Mouse (Mus musculus) lung, postnatal 0 days (tissue): ENCODE data around the gene Actr2.

Experiments used
- CTCF ChIP-seq: IDR thresholded peaks from 2 replicates; pipeline ENCODE4 v1.5.1; 2016; ENCODE audit warnings: antibody characterized with exemption, mild to moderate bottlenecking
- EP300 ChIP-seq: IDR thresholded peaks from 2 replicates; pipeline ENCODE4 v1.6.1; 2016; ENCODE audit warnings: antibody characterized with exemption, mild to moderate bottlenecking, control low read depth

- TF ChIP-seq CTCF = no peak
- TF ChIP-seq EP300 = no peak
Observed at GRCm38 (mm10) chr11:20052814-20053536, 59.7 kb downstream of the Actr2 start.
